Mouse (Mus musculus) lung, embryonic 14.5 days (tissue): Measurements from ENCODE around the gene Dnajc25. TPM values are rescaled to one million over a fixed set of nuclear protein-coding genes. Genes with fewer than 3 reads are reported as not detected.
A peak's percentile ranks its signal among the peaks of the same experiment; 100 is the strongest.

Source experiments
- ATAC-seq: fragments of 200-750 bp; cut with Nextera tagmentation; 2 replicates; pipeline ENCODE4 v1.8.0; 2017; ENCODE audit warnings: mild to moderate bottlenecking, moderate TSS enrichment, moderate library complexity; ENCODE audit not compliant: insufficient read depth
- DNase-seq: peaks from one replicate; pipeline ENCODE4 v3.0.0-alpha.2; 2015
- H3K27ac ChIP-seq: fragments of 300-500 bp; sonication (generic); 2 replicates; pipeline ENCODE4 v1.5.1; 2014; ENCODE audit warnings: low read depth, mild to moderate bottlenecking, moderate library complexity
- H3K27me3 ChIP-seq: fragments of 300-500 bp; sonication (generic); 2 replicates; pipeline ENCODE4 v1.6.1; 2014; ENCODE audit warnings: low read length, control low read depth; ENCODE audit not compliant: insufficient read depth
- H3K36me3 ChIP-seq: fragments of 300-500 bp; sonication (generic); 2 replicates; pipeline ENCODE4 v1.6.1; 2014; ENCODE audit warnings: control low read depth; ENCODE audit not compliant: insufficient read depth
- H3K4me1 ChIP-seq: fragments of 300-500 bp; sonication (generic); 2 replicates; pipeline ENCODE4 v1.6.1; 2014; ENCODE audit warnings: antibody characterized with exemption, control low read depth; ENCODE audit not compliant: insufficient read depth
- H3K4me2 ChIP-seq: fragments of 300-500 bp; sonication (generic); 2 replicates; pipeline ENCODE4 v1.6.1; 2014; ENCODE audit warnings: mild to moderate bottlenecking
- H3K4me3 ChIP-seq: fragments of 300-500 bp; sonication (generic); 2 replicates; pipeline ENCODE4 v1.5.1; 2014; ENCODE audit warnings: low read depth, low read length
- H3K9ac ChIP-seq: fragments of 300-500 bp; sonication (generic); 2 replicates; pipeline ENCODE4 v1.6.1; 2014
- H3K9me3 ChIP-seq: fragments of 300-500 bp; sonication (generic); 2 replicates; pipeline ENCODE4 v1.6.1; 2016; ENCODE audit warnings: low read depth, low read length, control low read depth
- CTCF ChIP-seq: IDR thresholded peaks from 2 replicates; pipeline ENCODE4 v1.5.1; 2016; ENCODE audit warnings: antibody characterized with exemption, low read depth
- WGBS: fragments of 180-500 bp; shearing (Covaris S2); extraction: QIAGEN DNeasy Blood & Tissue Kit; methylation state at CpG from one replicate; pipeline ENCODE4 v1.1.7; 2014; 5-methylcytosine and 5-hydroxymethylcytosine counted together
- polyA plus RNA-seq: library from polyadenylated mRNA; unstranded; fragments of >200 nt; fragmentation: Nextera tagmentation; extraction: Ambion mirVana; gene quantifications from 2 replicates; pipeline ENCODE4 v1.2.1, GENCODE M21; 2014

The Dnajc25 gene
- polyA plus RNA-seq, 1 experiment from 2014 or later: 14.8 TPM

- WGBS: 86% methylated on average over 6 of the region's 6 CpGs
- TF ChIP-seq CTCF: no peak
- no peaks in the 10 kb centered on the region for H3K4me1 ChIP-seq
- no peaks in the 10 kb centered on the region for H3K27me3 ChIP-seq
- ATAC-seq: no peak
- peaks cover 3% of the 10 kb centered on the region; the same call in 1 of the 2 replicates for H3K36me3 ChIP-seq
- H3K9ac ChIP-seq: no peak overlapping the region
- H3K4me3 ChIP-seq: no peak overlapping the region
- no peak overlapping the region for H3K4me2 ChIP-seq
- no peak overlapping the region for H3K27ac ChIP-seq
- no peak for DNase-seq
- no peaks in the 10 kb centered on the region for H3K9me3 ChIP-seq
Measured at GRCm38 (mm10) chr4:58981421-58981820, 13.4 kb upstream of the Dnajc25 start.

- Histone ChIP-seq H3K9me3 (no peaks in the 10 kb centered on the region), H3K4me2 (no peak overlapping the region), H3K27me3 (no peaks in the 10 kb centered on the region), H3K36me3 (peaks cover 2% of the 10 kb centered on the region; the same call in 1 of the 2 replicates), H3K9ac (no peak overlapping the region), H3K27ac (no peak overlapping the region), H3K4me1 (no peaks in the 10 kb centered on the region), H3K4me3 (no peak overlapping the region)
- TF ChIP-seq CTCF: no peak
- DNase-seq (no peak), ATAC-seq (no peak)
- 86% methylated on average over 8 of the region's 8 CpGs for WGBS
Measured at GRCm38 (mm10) chr4:58982806-58983205, 12.1 kb upstream of the Dnajc25 start.

- ATAC-seq (peak; percentile 57; the same call in 1 of the 2 replicates), DNase-seq (peak; percentile 87)
- Histone ChIP-seq H3K4me2 (no peak overlapping the region), H3K9me3 (no peaks in the 10 kb centered on the region), H3K27ac (no peak overlapping the region), H3K27me3 (no peaks in the 10 kb centered on the region), H3K9ac (no peak overlapping the region), H3K36me3 (no peaks in the 10 kb centered on the region), H3K4me3 (no peak overlapping the region), H3K4me1 (no peaks in the 10 kb centered on the region)
- peak; percentile 85 for TF ChIP-seq CTCF
- 17% methylated on average over 7 of the region's 7 CpGs for WGBS
Measured at GRCm38 (mm10) chr4:58985157-58985648, 9.7 kb upstream of the Dnajc25 start.

GRCm38 (mm10) chr4:58986540-58987190 lies 8.2 kb upstream of the Dnajc25 start, which contains the start of gene Ptgr1:
Gene Ptgr1, minus strand, starts transcription at chr4:58987119.
- Histone ChIP-seq H3K9me3 (no peaks in the 10 kb centered on the region), H3K4me3 (peak within 1 kb of the TSS; percentile 63), H3K27me3 (no peaks in the 10 kb centered on the region), H3K4me2 (peak within 1 kb of the TSS; percentile 84), H3K9ac (peak within 1 kb of the TSS; percentile 65), H3K36me3 (no peaks in the 10 kb centered on the region), H3K4me1 (no peaks in the 10 kb centered on the region), H3K27ac (0 out of 2 replicates have a peak within 1 kb of the TSS, but pooled peaks have one; percentile 69)
- WGBS: under 1% methylated on average over 28 of the region's 28 CpGs
- TF ChIP-seq CTCF: no peak
- DNase-seq: peak; percentile 87
- peak; percentile 83 for ATAC-seq

- Histone ChIP-seq H3K9ac (no peak overlapping the region), H3K4me3 (no peak overlapping the region), H3K9me3 (no peaks in the 10 kb centered on the region), H3K27me3 (no peaks in the 10 kb centered on the region), H3K27ac (no peak overlapping the region), H3K36me3 (no peaks in the 10 kb centered on the region), H3K4me2 (no peak overlapping the region), H3K4me1 (0 out of 2 replicates have a peak, but pooled peaks cover 5% of the 10 kb centered on the region)
- ATAC-seq: no peak
- WGBS: 78% methylated on average over 7 of the region's 7 CpGs
- no peak for TF ChIP-seq CTCF
- DNase-seq: no peak
Measured at GRCm38 (mm10) chr4:58989303-58989898, 5.5 kb upstream of the Dnajc25 start.

GRCm38 (mm10) chr4:58990609-58991434 lies 4.0 kb upstream of the Dnajc25 start:
- peaks cover 8% of the 10 kb centered on the region; the same call in 1 of the 2 replicates for H3K4me1 ChIP-seq
- no peak overlapping the region for H3K9ac ChIP-seq
- ATAC-seq (no peak), DNase-seq (no peak)
- no peak overlapping the region for H3K4me2 ChIP-seq
- H3K9me3 ChIP-seq: no peaks in the 10 kb centered on the region
- no peaks in the 10 kb centered on the region for H3K36me3 ChIP-seq
- H3K4me3 ChIP-seq: no peak overlapping the region
- H3K27me3 ChIP-seq: no peaks in the 10 kb centered on the region
- 84% methylated on average over 17 of the region's 17 CpGs for WGBS
- H3K27ac ChIP-seq: no peak overlapping the region
- no peak for TF ChIP-seq CTCF

- no peaks in the 10 kb centered on the region for H3K9me3 ChIP-seq
- no peak for ATAC-seq
- no peak for TF ChIP-seq CTCF
- H3K27me3 ChIP-seq: no peaks in the 10 kb centered on the region
- no peak overlapping the region for H3K4me2 ChIP-seq
- peaks cover 8% of the 10 kb centered on the region; the same call in 1 of the 2 replicates for H3K4me1 ChIP-seq
- no peak overlapping the region for H3K27ac ChIP-seq
- DNase-seq: no peak
- no peak overlapping the region for H3K4me3 ChIP-seq
- 46% methylated on average over 5 of the region's 5 CpGs for WGBS
- H3K36me3 ChIP-seq: no peaks in the 10 kb centered on the region
- H3K9ac ChIP-seq: no peak overlapping the region
Measured at GRCm38 (mm10) chr4:58992195-58992594, 2.7 kb upstream of the Dnajc25 start.
